Mouse (Mus musculus) stomach, postnatal 0 days (tissue): ENCODE measurements around the gene Dapl1. TPM values are rescaled to one million over a fixed set of nuclear protein-coding genes. Genes with fewer than 3 reads are reported as not detected.

ENCODE experiments used
- ATAC-seq: fragments of 200-750 bp; cut with Nextera tagmentation; 2 replicates; pipeline ENCODE4 v1.8.0; 2017; ENCODE audit not compliant: low FRiP score, low TSS enrichment
- DNase-seq: peaks from one replicate; pipeline ENCODE4 v3.0.0-alpha.2; 2016; ENCODE audit warnings: low spot score
- H3K27ac ChIP-seq: fragments of 300-500 bp; sonication (generic); replicated peaks from 2 replicates; pipeline ENCODE4 v1.5.1; 2014; ENCODE audit warnings: mild to moderate bottlenecking, control low read depth
- H3K27me3 ChIP-seq: fragments of 300-500 bp; sonication (generic); 2 replicates; pipeline ENCODE4 v1.6.1; 2014; ENCODE audit warnings: low read length; ENCODE audit not compliant: control insufficient read depth, insufficient read depth
- H3K36me3 ChIP-seq: fragments of 300-500 bp; sonication (generic); 2 replicates; pipeline ENCODE4 v1.6.1; 2014; ENCODE audit warnings: low read length, mixed read lengths; ENCODE audit not compliant: control insufficient read depth, insufficient read depth
- H3K4me1 ChIP-seq: fragments of 300-500 bp; sonication (generic); replicated peaks from 2 replicates; pipeline ENCODE4 v1.6.1; 2014; ENCODE audit warnings: antibody characterized with exemption; ENCODE audit not compliant: control insufficient read depth, insufficient read depth
- H3K4me2 ChIP-seq: fragments of 300-500 bp; sonication (generic); replicated peaks from 2 replicates; pipeline ENCODE4 v1.6.1; 2014; ENCODE audit warnings: low read depth, mild to moderate bottlenecking, control low read depth, moderate library complexity
- H3K4me3 ChIP-seq: fragments of 300-500 bp; sonication (generic); 2 replicates; pipeline ENCODE4 v1.5.1; 2014; ENCODE audit warnings: low read depth, low read length, control low read depth
- H3K9ac ChIP-seq: fragments of 300-500 bp; sonication (generic); 2 replicates; pipeline ENCODE4 v1.6.1; 2014; ENCODE audit warnings: mild to moderate bottlenecking, low read length, control low read depth, mixed read lengths
- H3K9me3 ChIP-seq: fragments of 300-500 bp; sonication (generic); 2 replicates; pipeline ENCODE4 v1.6.1; 2016; ENCODE audit warnings: low read length; ENCODE audit not compliant: control insufficient read depth
- CTCF ChIP-seq: IDR thresholded peaks from 2 replicates; pipeline ENCODE4 v1.5.1; 2016; ENCODE audit warnings: antibody characterized with exemption, low read depth, mild to moderate bottlenecking, moderate library complexity
- EP300 ChIP-seq: optimal IDR thresholded peaks from 2 replicates; pipeline ENCODE3; 2016; ENCODE audit warnings: antibody characterized with exemption
- WGBS: fragments of 180-500 bp; shearing (Covaris S2); extraction: QIAGEN DNeasy Blood & Tissue Kit; methylation state at CpG from one replicate; pipeline ENCODE4 v1.1.7; 2014; 5-methylcytosine and 5-hydroxymethylcytosine counted together
- polyA plus RNA-seq: library from polyadenylated mRNA; unstranded; fragments of >200 nt; fragmentation: Nextera tagmentation; extraction: Ambion mirVana; gene quantifications from 2 replicates; pipeline ENCODE4 v1.2.1, GENCODE M21; 2015

Gene Dapl1
- polyA plus RNA-seq: 472 and 547 TPM in 2 replicates

GRCm38 (mm10) chr2:59484438-59484837 is at the start of gene Dapl1:
Gene Dapl1, plus strand, starts transcription at chr2:59484653.
- no peaks in the 10 kb centered on the region for H3K9me3 ChIP-seq

GRCm38 (mm10) chr2:59434820-59435219 is 49.6 kb upstream of the Dapl1 start:
- WGBS: 90% methylated on average over 9 of the region's 9 CpGs
- Histone ChIP-seq H3K4me3 (no peak overlapping the region), H3K27me3 (no peaks in the 10 kb centered on the region), H3K4me2 (no peak overlapping the region), H3K27ac (no peak overlapping the region), H3K36me3 (no peaks in the 10 kb centered on the region), H3K9me3 (no peaks in the 10 kb centered on the region), H3K4me1 (peaks cover 2% of the 10 kb centered on the region; the same call in 1 of the 2 replicates), H3K9ac (no peak overlapping the region)
- no peak for TF ChIP-seq CTCF
- no peak for TF ChIP-seq EP300
- no peak for ATAC-seq
- DNase-seq: no peak

More at GRCm38 (mm10) chr2:59484438-59484837, at the start of gene Dapl1:
- peak within 1 kb of the TSS; percentile 40 for H3K4me2 ChIP-seq
- no peak for ATAC-seq
- peak within 1 kb of the TSS; percentile 24 for H3K4me3 ChIP-seq
- WGBS: 58% methylated on average over 9 of the region's 9 CpGs
- H3K27me3 ChIP-seq: no peaks in the 10 kb centered on the region
- no peaks in the 10 kb centered on the region for H3K4me1 ChIP-seq
- TF ChIP-seq EP300 (no peak), CTCF (no peak)
- peak within 1 kb of the TSS; percentile 38 for H3K9ac ChIP-seq
- H3K36me3 ChIP-seq: no peaks in the 10 kb centered on the region
- peak; percentile 23 for DNase-seq
- H3K27ac ChIP-seq: peak within 1 kb of the TSS; percentile 83

GRCm38 (mm10) chr2:59437684-59438393 is 46.6 kb upstream of the Dapl1 start:
- H3K9ac ChIP-seq: peak overlapping the region; percentile 27; the same call in 1 of the 2 replicates
- no peaks in the 10 kb centered on the region for H3K27me3 ChIP-seq
- 43% methylated on average over 12 of the region's 12 CpGs for WGBS
- ATAC-seq: peak; percentile 68
- H3K9me3 ChIP-seq: no peaks in the 10 kb centered on the region
- no peaks in the 10 kb centered on the region for H3K36me3 ChIP-seq
- H3K4me1 ChIP-seq: peaks cover 2% of the 10 kb centered on the region; the same call in 1 of the 2 replicates
- peak overlapping the region; percentile 19; the same call in 1 of the 2 replicates for H3K4me3 ChIP-seq
- peak overlapping the region; percentile 83 for H3K27ac ChIP-seq
- DNase-seq: peak; percentile 91
- TF ChIP-seq EP300 (no peak), CTCF (no peak)
- peak overlapping the region; percentile 43 for H3K4me2 ChIP-seq

- no peaks in the 10 kb centered on the region for H3K9me3 ChIP-seq
- H3K27ac ChIP-seq: peak overlapping the region; percentile 85
- no peaks in the 10 kb centered on the region for H3K27me3 ChIP-seq
- DNase-seq (peak; percentile 68), ATAC-seq (peak; percentile 80)
- peak overlapping the region; percentile 28 for H3K4me3 ChIP-seq
- H3K9ac ChIP-seq: peak overlapping the region; percentile 27; the same call in 1 of the 2 replicates
- H3K36me3 ChIP-seq: no peaks in the 10 kb centered on the region
- H3K4me2 ChIP-seq: peak overlapping the region; percentile 43
- WGBS: 7% methylated on average over 10 of the region's 10 CpGs
- peaks cover 2% of the 10 kb centered on the region; the same call in 1 of the 2 replicates for H3K4me1 ChIP-seq
- peak; percentile 85 for TF ChIP-seq CTCF
- TF ChIP-seq EP300: no peak
Measured at GRCm38 (mm10) chr2:59438479-59438935, 45.9 kb upstream of the Dapl1 start.

- Histone ChIP-seq H3K4me1 (peaks cover 2% of the 10 kb centered on the region; the same call in 1 of the 2 replicates), H3K27me3 (no peaks in the 10 kb centered on the region), H3K4me3 (no peak overlapping the region), H3K36me3 (no peaks in the 10 kb centered on the region), H3K27ac (0 out of 2 replicates have a peak overlapping the region, but pooled peaks have one; percentile 9), H3K9ac (no peak overlapping the region), H3K9me3 (no peaks in the 10 kb centered on the region), H3K4me2 (no peak overlapping the region)
- TF ChIP-seq EP300: no peak
- TF ChIP-seq CTCF: no peak
- no peak for ATAC-seq
- 64% methylated on average over 9 of the region's 9 CpGs for WGBS
- DNase-seq: no peak
Measured at GRCm38 (mm10) chr2:59439824-59440223, 44.6 kb upstream of the Dapl1 start.

GRCm38 (mm10) chr2:59440481-59440880 is 44.0 kb upstream of the Dapl1 start:
- 31% methylated on average over 5 of the region's 5 CpGs for WGBS
- Histone ChIP-seq H3K4me2 (no peak overlapping the region), H3K9ac (no peak overlapping the region)

More at GRCm38 (mm10) chr2:59440481-59440880, 44.0 kb upstream of the Dapl1 start:
- Histone ChIP-seq H3K27me3 (no peaks in the 10 kb centered on the region), H3K27ac (no peak overlapping the region), H3K9me3 (no peaks in the 10 kb centered on the region), H3K4me1 (peaks cover 2% of the 10 kb centered on the region; the same call in 1 of the 2 replicates), H3K36me3 (no peaks in the 10 kb centered on the region), H3K4me3 (no peak overlapping the region)
- DNase-seq (peak; percentile 76), ATAC-seq (no peak)
- TF ChIP-seq EP300 (no peak), CTCF (peak; percentile 88)
